Comparison of ENCODE assay signal across 22 mouse cellular contexts in genomic region chr4:153876954-153877642, GRCm38 (mm10).
DNase-seq lines count a peak whose midpoint lies in the region; ATAC-seq and TF ChIP-seq lines count a peak whose summit lies in the region.
"Had no signal": no experiment of that assay in that cellular context is flagged by ENCODE, and none has a peak within 500 bp of the region (broad histone marks: within the 10 kb centered on the region; RNA-seq: fewer than 3 reads in every experiment).

No protein-coding gene starts in this region.

- 68% methylated on average over 7 of the region's 7 CpGs for WGBS in liver, adult 2 months
- WGBS in midbrain, embryonic 11.5 days, result 74% methylated on average over 7 of the region's 7 CpGs

- no peaks in the 10 kb centered on the region for H3K27me3 ChIP-seq in liver, adult 2 months (ENCODE audit: control insufficient read depth, insufficient read depth, low read length)
- no peaks in the 10 kb centered on the region for H3K27me3 ChIP-seq in midbrain, embryonic 11.5 days (ENCODE audit: control insufficient read depth, insufficient read depth, low read length)
- H3K27me3 ChIP-seq: forebrain, embryonic 15.5 days; hindbrain, embryonic 15.5 days; limb, embryonic 12.5 days; lung, embryonic 15.5 days; neural tube, embryonic 15.5 days had no signal

- no peak overlapping the region for H3K4me2 ChIP-seq in midbrain, embryonic 11.5 days
- H3K4me2 ChIP-seq: forebrain, embryonic 15.5 days; hindbrain, embryonic 15.5 days; limb, embryonic 12.5 days; lung, embryonic 15.5 days; neural tube, embryonic 15.5 days had no signal

- DNase-seq in heart, adult 11 months, result peak; percentile 83
- DNase-seq in heart, adult 8-10 months (ENCODE audit: low spot score), result no peak
- no peak for DNase-seq in ES-E14 (ENCODE audit: low read depth, low spot score)
- DNase-seq in adrenal gland, adult 2 months, result peak; percentile 55
- peak; percentile 13 for DNase-seq in liver, adult 2 months (ENCODE audit: extremely low read depth, low read depth, low spot score)
- DNase-seq in midbrain, embryonic 11.5 days (ENCODE audit: low spot score, missing footprints), result no peak
- DNase-seq in ovary, postnatal 10 days (ENCODE audit: low spot score), result no peak
- DNase-seq in spleen, postnatal 4 days (ENCODE audit: low spot score in 2 of 2), result no peak
- DNase-seq: B cell, adult 2 months; cerebellum, adult 11 months; cerebellum, postnatal 14 days; midbrain, embryonic 14.5 days; retina, postnatal 1 day had no signal

- no peak overlapping the region for H3K27ac ChIP-seq in ES-E14 (ENCODE audit: insufficient read depth, low read depth, low read length, poor library complexity, severe bottlenecking)
- H3K27ac ChIP-seq in liver, adult 2 months (replicated peaks; ENCODE audit: insufficient read depth, low read depth, low read length), result no peak overlapping the region
- no peak overlapping the region for H3K27ac ChIP-seq in midbrain, embryonic 11.5 days (ENCODE audit: low read depth, low read length)
- H3K27ac ChIP-seq: forebrain, embryonic 15.5 days; hindbrain, embryonic 15.5 days; left cerebral cortex, adult 2 months; limb, embryonic 12.5 days; lung, embryonic 15.5 days; macrophage; neural tube, embryonic 15.5 days had no signal

- H3K36me3 ChIP-seq in ES-E14 (ENCODE audit: control insufficient read depth, insufficient read depth, low read length, poor library complexity, severe bottlenecking), result no peaks in the 10 kb centered on the region
- H3K36me3 ChIP-seq in liver, adult 2 months (ENCODE audit: control insufficient read depth, insufficient read depth, low read length), result no peaks in the 10 kb centered on the region
- H3K36me3 ChIP-seq in midbrain, embryonic 11.5 days (ENCODE audit: control insufficient read depth, insufficient read depth, low read length), result no peaks in the 10 kb centered on the region
- H3K36me3 ChIP-seq: forebrain, embryonic 15.5 days; hindbrain, embryonic 15.5 days; limb, embryonic 12.5 days; lung, embryonic 15.5 days; neural tube, embryonic 15.5 days had no signal

- H3K9ac ChIP-seq in ES-E14 (ENCODE audit: insufficient read depth, low read depth, low read length, poor library complexity, severe bottlenecking), result no peak overlapping the region
- no peak overlapping the region for H3K9ac ChIP-seq in liver, adult 2 months (ENCODE audit: low read depth, low read length)
- no peak overlapping the region for H3K9ac ChIP-seq in midbrain, embryonic 11.5 days (ENCODE audit: low read length)
- H3K9ac ChIP-seq: forebrain, embryonic 15.5 days; hindbrain, embryonic 15.5 days; limb, embryonic 12.5 days; lung, embryonic 15.5 days; neural tube, embryonic 15.5 days had no signal

- peaks cover 0 to 7% of the 10 kb centered on the region in 2 experiments; a peak in 1 of 4 replicates for H3K4me1 ChIP-seq in ES-E14 (ENCODE audit: control insufficient read depth in 2 of 2, insufficient read depth in 2 of 2, low read length in 2 of 2, poor library complexity in 1 of 2)
- H3K4me1 ChIP-seq in liver, adult 2 months (ENCODE audit: control insufficient read depth, insufficient read depth, low read length), result no peaks in the 10 kb centered on the region
- H3K4me1 ChIP-seq in midbrain, embryonic 11.5 days (ENCODE audit: control insufficient read depth, insufficient read depth, low read length), result no peaks in the 10 kb centered on the region
- H3K4me1 ChIP-seq: forebrain, embryonic 15.5 days; hindbrain, embryonic 15.5 days; limb, embryonic 12.5 days; lung, embryonic 15.5 days; neural tube, embryonic 15.5 days had no signal

- in situ Hi-C loops in ES-E14 (cut with MboI; ENCODE audit: low sequenced_read_pairs in 2 of 2, unreplicated experiment in 2 of 2), result no loop called here

- no peaks in the 10 kb centered on the region for H3K79me2 ChIP-seq in liver, adult 2 months (ENCODE audit: control insufficient read depth, insufficient read depth, low read length)

- no peaks in the 10 kb centered on the region for H3K9me3 ChIP-seq in ES-E14 (ENCODE audit: control insufficient read depth, insufficient read depth, low read depth, low read length)
- H3K9me3 ChIP-seq in midbrain, embryonic 11.5 days (ENCODE audit: control insufficient read depth, low read length), result no peaks in the 10 kb centered on the region
- H3K9me3 ChIP-seq: forebrain, embryonic 15.5 days; hindbrain, embryonic 15.5 days; limb, embryonic 12.5 days; lung, embryonic 15.5 days; neural tube, embryonic 15.5 days had no signal

- no peak for TF ChIP-seq POLR2A in liver, adult 2 months (IDR thresholded peaks at IDR 0.05; ENCODE audit: extremely low read depth, insufficient read depth, low read length)

- no peak for TF ChIP-seq CTCF in liver, adult 2 months (IDR thresholded peaks at IDR 0.05; ENCODE audit: low read depth, low read length)

- ATAC-seq in midbrain, embryonic 11.5 days (ENCODE audit: low FRiP score), result no peak
- ATAC-seq: forebrain, embryonic 15.5 days; intestine, postnatal 0 days had no signal

- H3K4me3 ChIP-seq in ES-E14 (ENCODE audit: insufficient read depth in 1 of 2, low read depth in 1 of 2, low read length in 2 of 2, poor library complexity in 1 of 2, severe bottlenecking in 1 of 2), result no peak overlapping the region
- H3K4me3 ChIP-seq in liver, adult 2 months (ENCODE audit: insufficient read depth, low read depth, low read length), result no peak overlapping the region
- no peak overlapping the region for H3K4me3 ChIP-seq in midbrain, embryonic 11.5 days (ENCODE audit: low read depth, low read length)
- H3K4me3 ChIP-seq: forebrain, embryonic 15.5 days; hindbrain, embryonic 15.5 days; left cerebral cortex, adult 2 months; limb, embryonic 12.5 days; lung, embryonic 15.5 days; myocyte; neural tube, embryonic 15.5 days had no signal

TF ChIP-seq in ES-E14, 5 proteins besides CTCF, POLR2A, EP300 and RAD21:
- TF ChIP-seq ZC3H11A (IDR thresholded peaks at IDR 0.05; ENCODE audit: borderline replicate concordance, low read depth, low read length), result no peak
- no peak for TF ChIP-seq CHD2 (IDR thresholded peaks at IDR 0.05; ENCODE audit: low read depth, low read length)
- TF ChIP-seq MAFK (IDR thresholded peaks at IDR 0.05; ENCODE audit: insufficient read depth, low read depth, low read length), result peak; percentile 91
- no peak for TF ChIP-seq ZNF384 (IDR thresholded peaks at IDR 0.05; ENCODE audit: low read depth, low read length)

Comparison
In these comparisons a context has a peak if more than half of its experiments do, and no peak if none do; other contexts are left out.
1. DNase-seq: peak in heart, adult 11 months (single experiment), adrenal gland, adult 2 months (single experiment) and liver, adult 2 months (single experiment); none in heart, adult 8-10 months (single experiment), ES-E14 (single experiment), midbrain, embryonic 11.5 days (single experiment), ovary, postnatal 10 days (single experiment) and spleen, postnatal 4 days (0 of 2).